Mouse (Mus musculus) C2C12 (cell line): ENCODE measurements around the gene Ccl28.

Experiments used
- CEBPB ChIP-seq: IDR thresholded peaks from one replicate; pipeline ENCODE4 v1.6.1; 2011; ENCODE audit warnings: low read depth, mild to moderate bottlenecking, control low read depth, moderate library complexity
- CTCF ChIP-seq: IDR thresholded peaks from one replicate; pipeline ENCODE4 v1.5.1; 2011; ENCODE audit not compliant: control insufficient read depth, insufficient read depth, insufficient read length
- MAX ChIP-seq: IDR thresholded peaks from one replicate; pipeline ENCODE4 v1.6.1; 2011; ENCODE audit warnings: mild to moderate bottlenecking, control low read depth
- MYOG ChIP-seq: IDR thresholded peaks from one replicate; pipeline ENCODE4 v1.6.1; 2011; ENCODE audit not compliant: control insufficient read depth, insufficient read length; ENCODE audit errors: extremely low read depth
- USF1 ChIP-seq: IDR thresholded peaks from one replicate; pipeline ENCODE4 v1.6.1; 2011; ENCODE audit warnings: low read depth, mild to moderate bottlenecking, control low read depth, moderate library complexity

GRCm38 (mm10) chr13:119638449-119638848, 14.8 kb downstream of the Ccl28 start:
- TF ChIP-seq CTCF: no peak
- TF ChIP-seq MAX: no peak
- TF ChIP-seq CEBPB: no peak
- TF ChIP-seq USF1: no peak
- no peak for TF ChIP-seq MYOG
